Mouse (Mus musculus) heart, postnatal 4 days (tissue): Measurements from ENCODE around the gene Lrrc10b. TPM values are rescaled to one million over a fixed set of nuclear protein-coding genes. Genes with fewer than 3 reads are reported as not detected.

Experiments
- total RNA-seq, 2 experiments: library from RNA; stranded (reverse); gene quantifications; 2 replicates each; pipeline ENCODE4 v1.2.3; 2021

The Lrrc10b gene
- total RNA-seq, 2 experiments from 2014 or later, result 3.3 to 4.7 TPM

Other genes starting within 250 kb of the Lrrc10b start
- gene Myrf, start 216.7 kb downstream of the Lrrc10b start, total RNA-seq, result 10 to 100 TPM in 1 of 2 experiments, 1 to 10 TPM in 1; 9.0 to 11.9 TPM
- 1 to 10 TPM; 3.8 to 4.1 TPM for gene Dagla, start 152.6 kb downstream of the Lrrc10b start, total RNA-seq
- 10 to 100 TPM; 40.8 to 44.7 TPM for gene Syt7, start 68.4 kb downstream of the Lrrc10b start, total RNA-seq
- gene Ppp1r32, start 25.5 kb upstream of the Lrrc10b start, total RNA-seq, result under 1 TPM; 0.52 to 0.77 TPM
- 10 to 100 TPM; 50.0 to 52.9 TPM for gene Cpsf7, start 67.8 kb upstream of the Lrrc10b start, total RNA-seq
- gene Sdhaf2, start 68.7 kb upstream of the Lrrc10b start, total RNA-seq, result 10 to 100 TPM; 54.2 to 56.5 TPM
- 1 to 10 TPM; 5.8 to 6.2 TPM for gene Tmem216, start 98.8 kb upstream of the Lrrc10b start, total RNA-seq
- gene Cyb561a3, start 119.7 kb upstream of the Lrrc10b start, total RNA-seq, result 10 to 100 TPM in 1 of 2 experiments, 1 to 10 TPM in 1; 8.1 to 11.3 TPM
- 1 to 10 TPM; 6.1 to 7.7 TPM for gene Tmem138, start 119.9 kb upstream of the Lrrc10b start, total RNA-seq
- gene Ddb1, start 147.9 kb upstream of the Lrrc10b start, total RNA-seq, result 100 to 1,000 TPM; 269 to 282 TPM
- gene Tkfc, start 148.2 kb upstream of the Lrrc10b start, total RNA-seq, result 10 to 100 TPM; 13.3 to 13.6 TPM
- gene Vwce, start 176.7 kb upstream of the Lrrc10b start, total RNA-seq, result under 1 TPM; 0.38 to 0.47 TPM
- not detected for gene Pga5, start 220.6 kb upstream of the Lrrc10b start, total RNA-seq
- gene Vps37c, start 231.3 kb upstream of the Lrrc10b start, total RNA-seq, result 10 to 100 TPM; 26.1 to 27.9 TPM